ENCODE assay signal across 10 mouse cellular contexts in the genomic region with DNA sequence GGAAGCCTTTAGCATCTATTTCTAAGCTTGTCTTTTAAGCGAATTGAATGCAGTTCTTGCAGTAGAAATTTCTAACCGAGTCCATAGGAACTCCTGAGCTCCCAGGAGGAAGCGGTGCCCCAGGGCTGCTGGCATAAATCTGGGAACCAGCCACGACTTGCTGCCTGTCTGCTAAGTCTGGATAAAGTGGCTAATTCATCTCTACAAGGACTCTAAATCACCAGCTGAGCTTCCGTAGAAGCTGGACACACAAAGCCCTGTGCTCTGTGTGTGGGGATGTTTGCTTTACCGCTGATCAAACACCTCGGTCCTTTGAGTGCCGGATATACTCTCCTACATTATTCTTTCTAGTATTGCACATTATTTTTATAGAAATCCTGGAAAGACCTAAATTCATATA.
DNase-seq lines count a peak whose midpoint lies in the region; ATAC-seq lines count a peak whose summit lies in the region.
"Had no signal": no experiment of that assay in that cellular context is flagged by ENCODE, and none has a peak within 500 bp of the region (broad histone marks: within the 10 kb centered on the region; RNA-seq: fewer than 3 reads in every experiment).

No protein-coding gene starts in this region.

- no peaks in the 10 kb centered on the region for H3K27me3 ChIP-seq in stomach, embryonic 14.5 days (ENCODE audit: control insufficient read depth, insufficient read depth, low read length)
- no peaks in the 10 kb centered on the region for H3K27me3 ChIP-seq in intestine, embryonic 15.5 days (replicated peaks)

- no peak overlapping the region for H3K4me3 ChIP-seq in stomach, embryonic 14.5 days (ENCODE audit: low read depth, low read length)
- no peak overlapping the region for H3K4me3 ChIP-seq in intestine, embryonic 15.5 days (replicated peaks)
- H3K4me3 ChIP-seq: heart, embryonic 10.5 days had no signal

- no peak for ATAC-seq in cerebellum, adult (ENCODE audit: insufficient number of reproducible peaks, low FRiP score, low TSS enrichment)
- ATAC-seq in stomach, embryonic 14.5 days (ENCODE audit: insufficient number of reproducible peaks, insufficient read depth, low FRiP score, low read depth), result peak; percentile 69
- ATAC-seq in intestine, embryonic 15.5 days, result no peak

- H3K9ac ChIP-seq in stomach, embryonic 14.5 days (replicated peaks; ENCODE audit: low read depth, low read length), result no peak overlapping the region
- H3K9ac ChIP-seq in intestine, embryonic 15.5 days, result no peak overlapping the region

- no peaks in the 10 kb centered on the region for H3K9me3 ChIP-seq in stomach, embryonic 14.5 days (ENCODE audit: control insufficient read depth, low read depth, low read length)
- no peaks in the 10 kb centered on the region for H3K9me3 ChIP-seq in intestine, embryonic 15.5 days
- H3K9me3 ChIP-seq: heart, embryonic 10.5 days had no signal

- H3K4me1 ChIP-seq in stomach, embryonic 14.5 days (ENCODE audit: control insufficient read depth, insufficient read depth, low read length), result no peaks in the 10 kb centered on the region
- H3K4me1 ChIP-seq in intestine, embryonic 15.5 days (replicated peaks), result no peaks in the 10 kb centered on the region
- H3K4me1 ChIP-seq: heart, embryonic 10.5 days had no signal

- no peaks in the 10 kb centered on the region for H3K36me3 ChIP-seq in stomach, embryonic 14.5 days (ENCODE audit: control insufficient read depth, insufficient read depth, low read length)
- no peaks in the 10 kb centered on the region for H3K36me3 ChIP-seq in intestine, embryonic 15.5 days

- no peak overlapping the region for H3K4me2 ChIP-seq in stomach, embryonic 14.5 days (replicated peaks; ENCODE audit: low read depth, low read length)
- H3K4me2 ChIP-seq in intestine, embryonic 15.5 days (replicated peaks), result no peak overlapping the region

- no peak overlapping the region for H3K27ac ChIP-seq in stomach, embryonic 14.5 days (ENCODE audit: low read length)
- H3K27ac ChIP-seq in intestine, embryonic 15.5 days, result no peak overlapping the region
- H3K27ac ChIP-seq: heart, embryonic 10.5 days had no signal

- DNase-seq in cerebellum, postnatal 25 days, result peak; percentile 5
- DNase-seq in retina, embryonic 14.5 days (ENCODE audit: low spot score), result peak; percentile 13
- no peak for DNase-seq in retina, postnatal 1 day
- peak; percentile 66 for DNase-seq in mesoderm, embryonic 11.5 days (ENCODE audit: low read depth, low spot score)
- no peak for DNase-seq in layer of hippocampus, adult 9-11 months
- DNase-seq: lung, adult 18-20 months had no signal

- 27% methylated on average over 8 of the region's 8 CpGs for WGBS in stomach, embryonic 14.5 days
- 27% methylated on average over 8 of the region's 8 CpGs for WGBS in intestine, embryonic 15.5 days

Comparison
In these comparisons a context has a peak if more than half of its experiments do, and no peak if none do; other contexts are left out.
1. DNase-seq: peak in cerebellum, postnatal 25 days (2 of 2), retina, embryonic 14.5 days (single experiment) and mesoderm, embryonic 11.5 days (single experiment); none in retina, postnatal 1 day (single experiment) and layer of hippocampus, adult 9-11 months (single experiment).